Mouse (Mus musculus) brain, embryonic 18.5 days (tissue): ENCODE measurements around the gene Furin.
A peak's percentile ranks its signal among the peaks of the same experiment; 100 is the strongest.
"Not testable (repeated sequence)": the region's sequence is repeated elsewhere in the genome, so short reads cannot be mapped to it uniquely, and the experiment has no call there.

Experiments
- DNase-seq: peaks from one replicate; pipeline ENCODE4 v3.0.0-alpha.2; 2012; ENCODE audit warnings: low read depth, low spot score

Furin gene

GRCm38 (mm10) chr7:80401041-80401859 is 4.0 kb downstream of the Furin start:
- no peak for DNase-seq

- no peak for DNase-seq
Observed at GRCm38 (mm10) chr7:80400571-80400970, 4.7 kb downstream of the Furin start.

- no peak for DNase-seq
Observed at GRCm38 (mm10) chr7:80400099-80400498, 5.1 kb downstream of the Furin start.

GRCm38 (mm10) chr7:80398654-80399444 is 6.4 kb downstream of the Furin start:
- DNase-seq = no peak

GRCm38 (mm10) chr7:80397986-80398385 is 7.2 kb downstream of the Furin start:
- no peak for DNase-seq

- not testable (repeated sequence) for DNase-seq
Observed at GRCm38 (mm10) chr7:80396427-80396826, 8.8 kb downstream of the Furin start.

GRCm38 (mm10) chr7:80394600-80394999 is 10.6 kb downstream of the Furin start:
- DNase-seq = no peak

GRCm38 (mm10) chr7:80392119-80392518 is 13.1 kb downstream of the Furin start:
- DNase-seq = no peak

- no peak for DNase-seq
Observed at GRCm38 (mm10) chr7:80387633-80388543, 17.3 kb downstream of the Furin start, which contains the start of gene Fes. Gene Fes, minus strand, starts transcription at chr7:80387946.

- no peak for DNase-seq
Observed at GRCm38 (mm10) chr7:80387033-80387632, 18.1 kb downstream of the Furin start.

GRCm38 (mm10) chr7:80386235-80386930 is 18.9 kb downstream of the Furin start:
- peak; percentile 58 for DNase-seq

- DNase-seq = no peak
Observed at GRCm38 (mm10) chr7:80382919-80383318, 22.3 kb downstream of the Furin start.

- no peak for DNase-seq
Observed at GRCm38 (mm10) chr7:80379531-80379930, 25.7 kb downstream of the Furin start.

- no peak for DNase-seq
Observed at GRCm38 (mm10) chr7:80377471-80377870, 27.8 kb downstream of the Furin start.

GRCm38 (mm10) chr7:80376192-80376591 is 29.0 kb downstream of the Furin start:
- no peak for DNase-seq

GRCm38 (mm10) chr7:80375376-80376039 is 29.7 kb downstream of the Furin start:
- no peak for DNase-seq

GRCm38 (mm10) chr7:80374733-80375132 is 30.5 kb downstream of the Furin start:
- DNase-seq = no peak

GRCm38 (mm10) chr7:80374280-80374679 is 31.0 kb downstream of the Furin start:
- DNase-seq = no peak

GRCm38 (mm10) chr7:80373850-80374249 is 31.4 kb downstream of the Furin start:
- DNase-seq = no peak

GRCm38 (mm10) chr7:80373352-80373751 is 31.9 kb downstream of the Furin start:
- DNase-seq = no peak
